Mouse (Mus musculus) C2C12 (cell line): ENCODE data around the gene Yif1b. TPM values are rescaled to one million over a fixed set of nuclear protein-coding genes. Genes with fewer than 3 reads are reported as not detected.

Experiments used
- polyA plus RNA-seq: library from polyadenylated mRNA; unstranded; fragments of >200 nt; fragmentation: generic; extraction: Trizol; gene quantifications from one replicate; pipeline ENCODE4 v1.2.1, GENCODE M21; 2012; ENCODE audit warnings: missing spikeins

Gene Yif1b
- polyA plus RNA-seq, 1 experiment: 140 TPM

Other genes with a start within 250 kb of the Yif1b start
- gene Ryr1, start 113.2 kb upstream of the Yif1b start, polyA plus RNA-seq: 1.1 TPM
- 0.01 TPM for gene Rasgrp4, start 103.5 kb upstream of the Yif1b start, polyA plus RNA-seq
- 7.7 TPM for gene Fam98c, start 82.1 kb upstream of the Yif1b start, polyA plus RNA-seq
- 0.82 TPM for gene Ggn, start 68.1 kb upstream of the Yif1b start, polyA plus RNA-seq
- gene Spred3, start 67.9 kb upstream of the Yif1b start, polyA plus RNA-seq: 3.1 TPM
- 388 TPM for gene Psmd8, start 57.6 kb upstream of the Yif1b start, polyA plus RNA-seq
- not detected for gene Catsperg1, start 24.3 kb upstream of the Yif1b start, polyA plus RNA-seq
- 0.09 TPM for gene Kcnk6, start 5.8 kb upstream of the Yif1b start, polyA plus RNA-seq
- 72.9 TPM for gene 2200002D01Rik, start 10.1 kb downstream of the Yif1b start, polyA plus RNA-seq
- not detected for gene Spint2, start 43.6 kb downstream of the Yif1b start, polyA plus RNA-seq
- 0.43 TPM for gene Ppp1r14a, start 51.0 kb downstream of the Yif1b start, polyA plus RNA-seq
- 14.3 TPM for gene Dpf1, start 65.6 kb downstream of the Yif1b start, polyA plus RNA-seq